Mouse (Mus musculus): ENCODE measurements around the gene Cgnl1. TPM values are rescaled to one million over a fixed set of nuclear protein-coding genes. Genes with fewer than 3 reads are reported as not detected.

Gene Cgnl1
- total RNA-seq, 2 experiments from 2014 or later, result not detected

- no peak for ATAC-seq (replicated peaks; ENCODE audit: poor library complexity, severe bottlenecking)
Observed at GRCm38 (mm10) chr9:71679103-71679815, 92.1 kb downstream of the Cgnl1 start.

- no peak for ATAC-seq (replicated peaks; ENCODE audit: poor library complexity, severe bottlenecking)
Observed at GRCm38 (mm10) chr9:71676988-71677688, 94.3 kb downstream of the Cgnl1 start.

- ATAC-seq (replicated peaks; ENCODE audit: poor library complexity, severe bottlenecking), result no peak
Observed at GRCm38 (mm10) chr9:71675799-71676414, 95.5 kb downstream of the Cgnl1 start.

GRCm38 (mm10) chr9:71675216-71675615 is 96.2 kb downstream of the Cgnl1 start:
- no peak for ATAC-seq (replicated peaks; ENCODE audit: poor library complexity, severe bottlenecking)

GRCm38 (mm10) chr9:71674476-71674875 is 96.9 kb downstream of the Cgnl1 start:
- no peak for ATAC-seq (replicated peaks; ENCODE audit: poor library complexity, severe bottlenecking)

GRCm38 (mm10) chr9:71672495-71672894 is 98.9 kb downstream of the Cgnl1 start:
- ATAC-seq (replicated peaks; ENCODE audit: poor library complexity, severe bottlenecking), result no peak

GRCm38 (mm10) chr9:71670677-71671076 is 100.7 kb downstream of the Cgnl1 start:
- ATAC-seq (replicated peaks; ENCODE audit: poor library complexity, severe bottlenecking), result no peak

GRCm38 (mm10) chr9:71667616-71668015 is 103.8 kb downstream of the Cgnl1 start:
- peak; percentile 40 for ATAC-seq (replicated peaks; ENCODE audit: poor library complexity, severe bottlenecking)

GRCm38 (mm10) chr9:71666432-71666831 is 105.0 kb downstream of the Cgnl1 start:
- no peak for ATAC-seq (replicated peaks; ENCODE audit: poor library complexity, severe bottlenecking)

GRCm38 (mm10) chr9:71665493-71665892 is 105.9 kb downstream of the Cgnl1 start:
- no peak for ATAC-seq (replicated peaks; ENCODE audit: poor library complexity, severe bottlenecking)

GRCm38 (mm10) chr9:71664855-71665254 is 106.5 kb downstream of the Cgnl1 start:
- ATAC-seq (replicated peaks; ENCODE audit: poor library complexity, severe bottlenecking), result no peak

- no peak for ATAC-seq (replicated peaks; ENCODE audit: poor library complexity, severe bottlenecking)
Observed at GRCm38 (mm10) chr9:71663421-71664217, 107.8 kb downstream of the Cgnl1 start.

- ATAC-seq (replicated peaks; ENCODE audit: poor library complexity, severe bottlenecking), result peak; percentile 80
Observed at GRCm38 (mm10) chr9:71660540-71660939, 110.9 kb downstream of the Cgnl1 start.

- ATAC-seq (replicated peaks; ENCODE audit: poor library complexity, severe bottlenecking), result no peak
Observed at GRCm38 (mm10) chr9:71659681-71660080, 111.7 kb downstream of the Cgnl1 start.

GRCm38 (mm10) chr9:71657199-71657598 is 114.2 kb downstream of the Cgnl1 start:
- ATAC-seq (replicated peaks; ENCODE audit: poor library complexity, severe bottlenecking), result no peak

- no peak for ATAC-seq (replicated peaks; ENCODE audit: poor library complexity, severe bottlenecking)
Observed at GRCm38 (mm10) chr9:71654861-71655260, 116.5 kb downstream of the Cgnl1 start.

- ATAC-seq (replicated peaks; ENCODE audit: poor library complexity, severe bottlenecking), result peak; percentile 40; the same call in 1 of the 2 replicates
Observed at GRCm38 (mm10) chr9:71646115-71646514, 125.3 kb downstream of the Cgnl1 start.

GRCm38 (mm10) chr9:71643611-71644010 is 127.8 kb downstream of the Cgnl1 start:
- ATAC-seq (replicated peaks; ENCODE audit: poor library complexity, severe bottlenecking), result no peak

- no peak for ATAC-seq (replicated peaks; ENCODE audit: poor library complexity, severe bottlenecking)
Observed at GRCm38 (mm10) chr9:71642270-71642669, 129.1 kb downstream of the Cgnl1 start.

- no peak for ATAC-seq (replicated peaks; ENCODE audit: poor library complexity, severe bottlenecking)
Observed at GRCm38 (mm10) chr9:71640361-71640927, 131.0 kb downstream of the Cgnl1 start.

Measured in granulocyte monocyte progenitor cell, adult 5-6 weeks (primary cell).